Mouse (Mus musculus) ovary, postnatal 14 days (tissue): ENCODE measurements around the gene Dscam.

Source experiments
- DNase-seq: peaks from one replicate; pipeline ENCODE4 v3.0.0; 2022; ENCODE audit warnings: low spot score

Dscam gene

DNA sequence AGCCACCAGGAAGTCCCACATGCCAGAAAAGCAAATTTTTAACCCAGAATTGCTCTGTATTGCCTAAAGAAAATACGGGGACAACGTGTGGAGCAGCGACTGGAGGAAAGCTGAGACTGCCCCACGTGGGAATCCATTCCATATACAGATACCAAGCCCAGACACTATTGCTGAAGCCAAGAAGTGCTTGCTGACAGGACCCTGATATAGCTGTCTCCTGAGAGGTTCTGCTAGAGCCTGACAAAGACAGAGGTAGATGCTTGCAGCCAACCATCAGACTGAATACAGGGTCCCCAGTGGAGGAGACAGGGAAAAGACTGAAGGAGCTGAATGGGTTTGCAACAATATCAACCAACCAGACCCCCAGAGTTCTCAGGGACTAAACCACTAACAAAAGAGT, 293.3 kb downstream of the Dscam start:
- no peak for DNase-seq

- no peak for DNase-seq
These were observed 297.8 kb downstream of the Dscam start for GRCm38 (mm10) chr16:96872799-96873198.

- no peak for DNase-seq
These were observed 313.0 kb downstream of the Dscam start for GRCm38 (mm10) chr16:96857571-96857970.

- no peak for DNase-seq
These were observed 315.5 kb downstream of the Dscam start for GRCm38 (mm10) chr16:96855060-96855459.

DNA sequence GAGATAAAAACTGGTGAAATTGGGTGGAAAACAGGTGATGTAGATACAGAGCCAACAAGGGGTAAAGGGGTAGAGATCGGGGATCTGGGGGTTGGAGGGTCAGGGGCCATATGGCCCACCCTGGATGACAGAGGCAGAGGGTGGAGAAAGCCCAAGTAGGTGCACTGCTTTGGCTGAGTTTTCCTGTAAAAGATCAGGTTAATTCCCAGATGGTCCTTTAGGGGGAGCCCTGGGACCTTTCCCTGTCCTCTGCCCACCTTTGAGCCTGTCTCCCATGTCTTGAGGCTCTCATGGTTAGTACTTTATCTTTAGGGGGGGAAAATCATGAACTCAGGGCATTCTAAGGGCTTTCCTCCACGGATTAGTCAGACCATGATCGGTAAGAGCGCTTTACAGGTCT, 318.2 kb downstream of the Dscam start:
- peak; percentile 14 for DNase-seq

DNA sequence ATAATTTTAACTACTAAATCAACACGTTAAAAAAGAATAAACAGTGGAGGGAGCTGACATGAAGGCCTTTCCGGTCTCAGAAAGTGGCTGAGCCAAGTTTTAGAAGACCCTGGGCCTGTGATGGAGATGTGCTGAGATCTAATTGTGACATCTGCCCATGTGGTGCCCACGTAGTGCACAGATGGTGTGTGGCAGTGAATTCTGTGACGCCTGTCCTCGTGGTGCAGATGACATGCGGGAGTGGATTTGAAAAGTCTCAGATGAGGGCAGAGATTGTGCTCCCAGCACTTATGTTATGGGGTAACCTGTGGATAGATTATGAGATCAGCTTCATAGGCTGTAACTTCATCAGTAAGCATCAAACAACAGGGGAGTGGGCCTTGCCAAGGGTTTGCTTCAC, 321.6 kb downstream of the Dscam start:
- DNase-seq: no peak

DNA sequence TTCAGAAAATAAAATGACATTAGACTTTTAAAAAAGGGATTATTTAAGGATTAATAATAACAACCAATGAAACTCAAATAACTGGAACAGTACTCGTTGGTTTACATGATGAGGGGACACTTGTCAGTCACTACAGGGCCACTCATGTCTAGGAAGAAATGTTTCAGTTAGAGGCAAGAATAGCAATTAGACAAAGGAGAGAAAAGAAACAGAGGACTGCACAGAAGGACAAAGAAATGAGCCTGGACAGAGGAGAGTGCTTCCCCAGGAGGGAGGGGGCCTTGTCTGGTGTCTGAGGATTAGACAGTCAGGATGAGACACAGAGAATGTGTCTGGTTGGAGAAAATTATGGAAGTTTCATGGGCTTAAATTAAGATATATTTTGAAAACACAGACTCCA, 324.0 kb downstream of the Dscam start:
- DNase-seq: no peak

DNA sequence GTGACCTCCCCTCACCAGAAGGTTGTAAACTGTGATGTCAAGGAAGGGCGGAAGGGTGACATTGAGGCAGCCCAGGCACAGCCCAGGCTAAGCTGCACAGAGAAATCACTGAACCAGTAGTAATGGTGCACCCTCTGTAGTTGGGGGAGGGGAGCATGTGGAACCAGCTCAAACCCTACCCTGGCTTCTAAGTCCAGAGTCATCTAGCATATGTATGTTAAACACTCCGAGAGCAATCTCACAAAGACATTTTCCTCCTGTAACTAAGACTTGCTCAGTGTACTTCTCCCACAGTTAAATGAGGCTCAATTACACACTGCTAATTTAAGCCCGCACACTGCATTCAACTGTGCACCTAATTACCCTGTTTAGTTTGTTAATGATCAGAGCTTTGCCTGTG, 324.4 kb downstream of the Dscam start:
- DNase-seq: no peak

DNA sequence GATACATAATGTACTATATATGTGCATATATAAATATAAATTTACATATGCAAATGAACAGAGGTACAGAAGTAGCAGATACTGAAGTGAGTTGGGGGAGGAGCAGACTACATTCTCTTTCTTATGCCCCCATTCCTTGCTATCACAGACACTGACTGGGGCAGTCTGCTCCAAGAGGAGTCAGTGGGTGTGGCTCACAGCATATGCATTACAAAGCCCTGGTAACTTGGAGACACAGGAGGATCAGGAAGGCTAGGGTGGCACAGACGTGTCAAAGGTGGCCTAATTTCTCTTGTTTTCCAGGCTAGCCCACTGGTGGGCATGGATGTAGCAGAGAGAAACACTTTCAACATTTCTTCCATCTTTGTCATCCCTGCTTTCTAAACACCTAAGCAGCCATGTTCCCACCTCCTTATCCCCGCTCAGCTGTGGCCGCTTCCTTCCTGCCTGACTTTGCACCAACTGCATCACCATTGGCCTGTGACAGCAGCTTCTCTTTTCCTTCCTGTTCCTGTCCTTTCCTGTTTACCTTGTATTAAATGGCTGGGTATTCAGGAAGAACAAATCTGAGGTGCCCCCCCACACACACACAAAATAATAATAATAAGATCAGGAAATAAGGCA, 325.0 kb downstream of the Dscam start:
- DNase-seq: no peak

DNA sequence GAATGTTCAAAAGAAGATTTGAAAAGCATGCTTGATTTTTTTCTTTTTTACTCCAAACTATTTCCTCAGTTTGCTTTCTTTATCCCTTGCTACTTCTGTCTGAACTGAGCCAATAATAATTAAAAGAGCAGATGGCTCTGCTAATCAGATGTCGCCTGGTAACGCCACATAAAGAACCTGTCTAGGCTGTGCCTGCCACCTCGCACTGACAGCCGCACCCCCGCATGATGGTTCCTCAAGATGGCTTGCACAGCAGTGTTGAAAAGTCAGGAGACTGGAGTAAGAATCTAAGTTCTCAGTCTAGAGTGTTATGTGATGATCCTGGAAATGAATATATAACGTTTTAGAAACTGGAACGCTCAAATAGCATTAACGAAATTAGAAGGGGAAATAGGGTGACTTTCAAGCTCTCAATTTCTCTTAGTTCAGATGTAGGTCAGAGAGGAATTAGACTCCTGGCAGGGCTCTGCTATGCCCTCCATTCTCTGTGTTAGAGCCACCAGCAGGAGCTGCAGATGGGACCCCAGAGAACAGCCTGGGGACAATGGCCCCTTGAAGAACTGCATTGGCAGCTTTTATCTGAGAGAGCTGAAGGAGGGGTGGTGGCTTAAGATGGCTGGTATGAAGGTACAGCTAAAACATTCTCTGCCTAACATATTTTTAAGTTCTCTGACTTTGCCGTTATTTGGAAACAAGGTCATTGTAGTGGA, 326.7 kb downstream of the Dscam start:
- DNase-seq: no peak

GRCm38 (mm10) chr16:96842829-96843360, 327.7 kb downstream of the Dscam start:
- DNase-seq: no peak

DNA sequence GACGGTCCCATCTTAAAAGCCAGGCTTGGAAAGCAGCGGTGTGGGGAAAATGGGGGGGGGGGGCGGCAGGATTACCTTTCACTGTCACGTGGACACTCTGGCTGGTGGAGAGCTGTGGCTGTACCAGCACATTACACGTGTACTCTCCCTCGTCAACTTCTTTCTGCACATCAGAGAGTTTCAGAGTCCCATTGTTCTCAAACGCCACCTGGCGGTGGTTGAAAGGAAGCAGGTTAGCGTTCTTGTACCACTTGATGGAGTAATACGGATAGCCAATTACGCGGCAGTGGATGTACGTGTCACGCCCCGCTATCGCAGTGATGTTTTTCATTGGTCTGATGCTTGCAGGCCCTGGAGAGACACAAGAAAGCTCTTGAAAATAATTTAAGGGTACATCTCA, 350.9 kb downstream of the Dscam start:
- peak; percentile 41 for DNase-seq

DNA sequence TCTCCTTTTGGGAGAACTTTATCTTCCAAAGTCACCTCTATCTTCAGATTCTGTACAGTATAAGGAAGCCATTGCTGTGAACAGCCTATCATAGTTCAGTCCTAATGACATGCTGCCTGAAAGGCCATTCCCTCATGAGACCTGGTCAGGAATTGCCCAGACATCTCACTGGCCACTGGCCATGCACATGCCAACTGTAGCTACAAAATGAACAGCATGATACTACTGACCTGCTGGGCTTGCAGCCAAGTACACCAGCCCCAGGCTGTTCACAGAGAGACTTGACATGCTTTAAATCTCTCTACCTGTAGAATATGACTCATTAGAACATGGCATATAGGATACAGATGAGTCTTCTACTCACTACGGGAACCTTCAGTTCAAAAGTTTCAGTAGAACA, 364.3 kb downstream of the Dscam start:
- no peak for DNase-seq

GRCm38 (mm10) chr16:96802636-96803035, 367.9 kb downstream of the Dscam start:
- no peak for DNase-seq

GRCm38 (mm10) chr16:96801650-96802237, 368.8 kb downstream of the Dscam start:
- no peak for DNase-seq

DNA sequence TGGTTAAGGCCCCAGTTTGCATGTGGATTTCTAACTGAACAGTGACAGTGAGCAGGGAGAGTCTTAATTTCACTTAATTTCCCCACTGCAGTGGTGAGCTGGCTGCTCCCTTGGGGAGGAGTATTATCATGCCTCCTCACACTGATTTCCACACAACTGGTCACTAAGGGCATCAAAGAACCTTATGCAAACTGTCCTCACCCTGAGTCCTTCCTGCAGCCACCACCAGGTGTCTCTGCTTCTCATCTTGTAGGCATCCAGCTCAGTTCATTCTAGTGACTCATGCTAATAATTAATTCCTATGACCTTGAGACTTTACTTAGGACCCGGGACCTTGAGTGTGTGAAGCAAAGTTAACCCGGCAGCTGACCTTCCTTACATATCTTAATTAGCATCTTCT, 375.1 kb downstream of the Dscam start:
- DNase-seq: peak; percentile 6

DNA sequence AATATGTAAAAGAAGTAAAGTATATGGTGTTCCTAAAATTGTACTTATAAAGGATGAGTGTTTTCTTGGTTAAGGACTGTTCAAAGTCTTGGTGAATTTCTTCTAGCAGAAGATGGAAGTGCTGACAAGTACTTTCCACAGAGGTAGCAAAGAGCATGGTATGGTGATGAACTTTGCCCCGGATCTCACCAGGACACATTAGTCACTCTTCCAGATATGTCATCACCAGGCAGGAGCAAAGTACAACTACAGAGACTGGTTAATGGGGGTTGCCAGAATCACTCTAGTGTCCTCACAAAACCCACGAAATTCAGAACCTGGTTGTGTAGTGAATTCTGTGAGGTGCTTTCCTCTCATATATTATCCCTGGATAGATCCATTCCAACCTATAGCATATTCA, 379.2 kb downstream of the Dscam start:
- DNase-seq: no peak

GRCm38 (mm10) chr16:96788286-96788685, 382.3 kb downstream of the Dscam start:
- no peak for DNase-seq

DNA sequence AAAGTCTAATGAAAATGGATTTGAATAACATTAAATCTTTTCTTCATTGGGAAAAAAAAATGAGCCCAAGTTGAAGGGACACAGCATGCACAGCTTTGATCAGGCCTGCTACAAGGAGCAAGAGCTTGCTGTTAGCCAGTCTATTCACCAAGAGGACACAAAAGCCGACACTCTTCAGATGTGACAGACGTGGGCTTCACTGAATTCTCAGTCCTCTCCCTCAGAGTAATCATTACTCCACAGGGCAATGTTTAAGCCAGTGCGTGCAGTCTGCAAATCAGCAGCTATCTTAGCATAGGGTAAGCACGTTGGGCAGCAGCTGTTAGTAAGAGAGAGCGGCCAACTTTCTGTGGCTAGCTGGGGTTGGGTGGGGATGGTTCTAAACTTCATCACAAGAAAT, 391.5 kb downstream of the Dscam start:
- no peak for DNase-seq

GRCm38 (mm10) chr16:96774245-96774644, 396.3 kb downstream of the Dscam start:
- no peak for DNase-seq

DNA sequence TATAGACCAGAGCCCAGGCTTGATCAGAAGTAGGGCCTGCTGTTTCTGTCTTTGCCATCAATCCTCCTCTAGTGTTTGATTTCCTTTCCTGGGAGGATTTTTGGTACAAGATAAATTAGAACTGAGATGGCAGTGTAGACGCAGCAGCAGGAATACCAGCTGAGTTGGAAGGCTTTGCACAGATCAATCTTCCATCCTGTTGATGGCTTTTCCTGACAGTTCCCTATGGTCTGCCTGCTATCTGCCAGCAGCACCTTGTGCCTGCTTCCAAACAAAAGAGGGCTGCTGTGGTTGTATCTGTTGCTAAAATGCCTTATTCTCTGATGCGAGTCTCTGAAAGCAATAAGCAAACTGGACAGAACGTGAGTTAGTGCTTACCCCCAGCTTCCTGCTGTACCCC, 402.6 kb downstream of the Dscam start:
- DNase-seq: no peak

DNA sequence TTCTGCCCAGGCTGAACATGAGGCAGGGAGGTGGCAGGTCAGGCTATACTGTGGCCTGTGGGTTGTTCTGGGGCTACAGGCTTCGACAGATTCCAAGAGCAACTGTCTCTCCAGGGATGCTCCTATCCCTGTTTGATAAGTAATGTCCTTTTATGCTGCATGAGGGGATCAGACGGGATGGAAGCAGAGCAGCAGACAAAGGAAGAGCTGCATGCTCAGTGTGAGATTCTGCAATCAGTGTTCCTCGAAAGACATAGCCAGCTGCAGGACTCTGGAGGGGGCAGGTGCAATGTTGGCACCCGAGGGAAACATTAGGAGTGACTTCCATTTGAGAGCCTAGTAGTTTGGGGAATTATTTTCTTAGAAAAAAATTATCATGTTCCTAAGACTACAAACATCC, 403.0 kb downstream of the Dscam start:
- DNase-seq: no peak

DNA sequence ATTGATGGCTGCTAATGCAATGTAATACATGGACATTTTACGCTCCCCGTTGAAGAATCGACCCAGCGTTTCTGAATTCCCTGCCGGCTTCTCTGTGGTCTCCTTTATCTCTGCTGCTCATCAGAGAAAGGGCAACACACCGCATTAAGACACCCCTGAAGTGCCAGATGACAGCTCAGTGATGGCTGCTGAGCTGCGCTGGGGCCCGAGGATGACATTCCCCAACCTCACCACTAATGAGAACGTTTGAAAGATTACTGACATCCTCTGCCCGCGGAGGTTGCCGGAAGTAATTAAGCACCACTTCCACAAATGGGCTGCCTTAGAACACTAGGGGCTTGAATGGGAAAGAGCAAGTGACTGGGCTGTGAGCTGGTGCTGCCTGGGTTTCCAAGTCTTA, 409.3 kb downstream of the Dscam start:
- no peak for DNase-seq
